Mouse (Mus musculus): ENCODE data around the gene Ugcg. TPM values are rescaled to one million over a fixed set of nuclear protein-coding genes. Genes with fewer than 3 reads are reported as not detected.

The Ugcg gene
- total and polyA plus RNA-seq, 3 experiments = 30.8 to 45.4 TPM; not detected in 1

DNA sequence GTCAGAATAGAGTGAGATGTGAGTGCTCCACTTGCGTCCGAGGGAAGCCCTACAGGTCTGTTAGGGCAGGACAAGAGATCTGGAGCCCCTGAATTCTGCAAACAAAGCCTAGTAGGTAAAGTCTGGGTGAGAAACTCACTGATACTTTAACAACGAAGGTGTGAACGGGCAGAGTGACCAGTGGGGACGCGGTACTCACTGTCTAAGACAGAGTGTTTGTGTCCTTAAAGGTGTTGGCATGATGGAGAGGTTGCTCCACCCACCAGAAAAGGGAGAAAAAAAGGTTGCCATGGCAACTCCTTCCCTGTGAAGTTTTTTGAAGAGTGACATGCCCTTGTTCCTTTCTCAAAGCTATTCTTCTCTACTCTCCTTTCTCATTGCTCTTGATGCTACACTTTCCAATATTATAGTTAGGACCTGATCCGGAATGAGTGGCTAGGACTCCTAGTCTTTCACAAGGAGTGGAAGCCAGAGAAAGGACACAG, 75.6 kb downstream of the Ugcg start:
- Histone ChIP-seq H3K9ac (ENCODE audit: control insufficient read depth, low read depth, low read length, poor library complexity, severe bottlenecking) (no peak overlapping the region), H3K27me3 (ENCODE audit: control insufficient read depth in 1 of 2, insufficient read depth in 2 of 2, low read length in 2 of 2) (no peaks in the 10 kb centered on the region), H3K4me1 (ENCODE audit: control insufficient read depth in 1 of 2, insufficient read depth in 2 of 2, low read length in 2 of 2) (peaks cover 4 to 11% of the 10 kb centered on the region in 2 experiments), H3K36me3 (ENCODE audit: control insufficient read depth in 1 of 2, insufficient read depth in 2 of 2, low read length in 2 of 2) (peaks cover 0 to 1% of the 10 kb centered on the region in 2 experiments; a peak in 1 of 4 replicates), H3K4me3 (ENCODE audit: control insufficient read depth in 1 of 2, insufficient read depth in 1 of 2, low read depth in 2 of 2, low read length in 2 of 2) (no peak overlapping the region), H3K27ac (ENCODE audit: control insufficient read depth, low read depth, low read length) (no peak overlapping the region), H3K9me3 (replicated peaks; ENCODE audit: insufficient read depth, low read length) (no peaks in the 10 kb centered on the region), H3K79me2 (ENCODE audit: control insufficient read depth, insufficient read depth, low read length, poor library complexity) (no peaks in the 10 kb centered on the region)
- TF ChIP-seq ETS1 (IDR thresholded peaks at IDR 0.05; ENCODE audit: low read depth, low read length) (no peak), ZNF384 (IDR thresholded peaks at IDR 0.05; ENCODE audit: low read depth, low read length) (0 out of 2 replicates have a peak, but pooled peaks have one; percentile 23)
- no peak for DNase-seq (ENCODE audit: low read depth, low spot score)

DNA sequence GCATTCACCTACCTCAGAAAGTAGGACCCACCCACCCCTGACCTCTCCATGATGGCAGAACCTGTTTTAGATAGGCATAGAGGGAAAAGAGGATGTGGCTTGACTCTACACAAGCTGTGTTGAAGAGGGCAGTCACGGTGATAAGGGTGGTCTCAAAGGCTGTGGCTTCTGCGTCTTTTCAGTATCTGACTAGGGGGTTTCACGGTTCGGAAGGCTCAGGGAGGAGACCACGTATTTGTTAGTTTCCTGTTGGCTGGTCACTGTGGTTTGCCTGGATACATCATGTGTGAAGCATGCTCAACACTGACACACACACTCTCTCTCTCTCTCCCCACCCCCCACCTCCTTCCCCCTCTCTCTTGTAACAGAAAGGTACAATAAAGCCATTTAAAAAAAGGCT, 76.1 kb downstream of the Ugcg start:
- TF ChIP-seq UBTF (IDR thresholded peaks at IDR 0.05; ENCODE audit: borderline replicate concordance, insufficient read depth, low read depth, low read length) (no peak), E2F4 (IDR thresholded peaks at IDR 0.05; ENCODE audit: borderline replicate concordance, low read depth, low read length) (no peak), TCF12 (IDR thresholded peaks at IDR 0.05; ENCODE audit: low read depth, low read length) (0 out of 2 replicates have a peak, but pooled peaks have one; percentile 4), HCFC1 (IDR thresholded peaks at IDR 0.05; ENCODE audit: low read depth, low read length) (no peak), ZMIZ1 (IDR thresholded peaks at IDR 0.05; ENCODE audit: low read depth, low read length) (no peak)
- H3K79me2 ChIP-seq (ENCODE audit: control insufficient read depth, insufficient read depth, low read length, poor library complexity) = no peaks in the 10 kb centered on the region
- H3K36me3 ChIP-seq (ENCODE audit: control insufficient read depth in 1 of 2, insufficient read depth in 2 of 2, low read length in 2 of 2) = no peaks in the 10 kb centered on the region; a peak in 1 of 4 replicates
- no peak overlapping the region for H3K27ac ChIP-seq (ENCODE audit: control insufficient read depth, low read depth, low read length)
- no peak overlapping the region for H3K4me3 ChIP-seq (ENCODE audit: control insufficient read depth in 1 of 2, insufficient read depth in 1 of 2, low read depth in 2 of 2, low read length in 2 of 2)
- no peaks in the 10 kb centered on the region for H3K27me3 ChIP-seq (ENCODE audit: control insufficient read depth in 1 of 2, insufficient read depth in 2 of 2, low read length in 2 of 2)
- H3K9me3 ChIP-seq (replicated peaks; ENCODE audit: insufficient read depth, low read length) = no peaks in the 10 kb centered on the region
- DNase-seq (ENCODE audit: low read depth, low spot score) = no peak
- no peak overlapping the region for H3K9ac ChIP-seq (ENCODE audit: control insufficient read depth, low read depth, low read length, poor library complexity, severe bottlenecking)
- H3K4me1 ChIP-seq (ENCODE audit: control insufficient read depth in 1 of 2, insufficient read depth in 2 of 2, low read length in 2 of 2) = peaks cover 3 to 9% of the 10 kb centered on the region in 2 experiments

DNA sequence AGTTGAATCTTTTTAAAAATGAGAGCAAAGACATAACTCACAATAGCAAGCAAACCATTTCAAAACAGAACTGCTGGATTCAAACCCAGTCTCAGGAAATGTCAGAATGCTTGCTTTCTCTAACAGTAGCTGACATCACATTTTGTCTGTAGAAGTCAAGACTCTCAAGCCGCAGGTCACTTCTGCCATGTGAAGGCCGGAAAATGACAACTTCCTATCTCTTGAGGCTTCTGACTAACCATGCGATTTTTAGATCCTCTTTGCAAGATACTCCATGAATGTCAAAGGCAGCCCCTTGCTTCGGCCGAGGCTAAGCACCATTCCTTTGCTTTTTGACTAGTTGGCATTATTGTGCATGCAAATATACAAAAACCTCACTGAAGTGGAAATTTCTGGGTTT, 76.6 kb downstream of the Ugcg start:
- no peak for TF ChIP-seq MEF2A (IDR thresholded peaks at IDR 0.05; ENCODE audit: extremely low read depth, insufficient replicate concordance, low read depth, low read length, poor library complexity, severe bottlenecking)
- no peak for TF ChIP-seq EP300 (IDR thresholded peaks at IDR 0.05; ENCODE audit: low read depth in 1 of 2, low read length in 2 of 2)
- TF ChIP-seq MAZ (IDR thresholded peaks at IDR 0.05; ENCODE audit: low read depth, low read length) = no peak
- TF ChIP-seq CTCF (IDR thresholded peaks at IDR 0.05 in 2 of 3, conservative IDR thresholded peaks at IDR 0.05 in 1 of 3; ENCODE audit: control insufficient read depth in 1 of 3, insufficient read depth in 1 of 3, low read depth in 2 of 3, low read length in 3 of 3, poor library complexity in 1 of 3, severe bottlenecking in 1 of 3) = no peak
- no peak for TF ChIP-seq NRF1 (IDR thresholded peaks at IDR 0.05; ENCODE audit: insufficient read depth, low read depth, low read length, poor library complexity, severe bottlenecking)
- no peak for TF ChIP-seq NELFE (IDR thresholded peaks at IDR 0.05; ENCODE audit: low read depth, low read length)
- TF ChIP-seq GATA1 (IDR thresholded peaks at IDR 0.05; ENCODE audit: low read depth, low read length) = no peak
- TF ChIP-seq RCOR1 (IDR thresholded peaks at IDR 0.05; ENCODE audit: low read depth, low read length) = no peak
- no peak for TF ChIP-seq USF1 (IDR thresholded peaks at IDR 0.05; ENCODE audit: low read depth, low read length)
- no peak for TF ChIP-seq ZNF384 (IDR thresholded peaks at IDR 0.05; ENCODE audit: low read depth, low read length)
- TF ChIP-seq ETS1 (IDR thresholded peaks at IDR 0.05; ENCODE audit: low read depth, low read length) = no peak
- TF ChIP-seq MAX (IDR thresholded peaks at IDR 0.05; ENCODE audit: low read length) = no peak
- no peak for TF ChIP-seq TCF12 (IDR thresholded peaks at IDR 0.05; ENCODE audit: low read depth, low read length)
- no peak overlapping the region for H3K9ac ChIP-seq (ENCODE audit: control insufficient read depth, low read depth, low read length, poor library complexity, severe bottlenecking)
- no peaks in the 10 kb centered on the region for H3K27me3 ChIP-seq (ENCODE audit: control insufficient read depth in 1 of 2, insufficient read depth in 2 of 2, low read length in 2 of 2)
- no peak overlapping the region for H3K4me3 ChIP-seq (ENCODE audit: control insufficient read depth in 1 of 2, insufficient read depth in 1 of 2, low read depth in 2 of 2, low read length in 2 of 2)
- no peaks in the 10 kb centered on the region for H3K79me2 ChIP-seq (ENCODE audit: control insufficient read depth, insufficient read depth, low read length, poor library complexity)
- no peaks in the 10 kb centered on the region; a peak in 1 of 4 replicates for H3K36me3 ChIP-seq (ENCODE audit: control insufficient read depth in 1 of 2, insufficient read depth in 2 of 2, low read length in 2 of 2)
- H3K4me1 ChIP-seq (ENCODE audit: control insufficient read depth in 1 of 2, insufficient read depth in 2 of 2, low read length in 2 of 2) = peaks cover 3 to 9% of the 10 kb centered on the region in 2 experiments
- no peaks in the 10 kb centered on the region for H3K9me3 ChIP-seq (replicated peaks; ENCODE audit: insufficient read depth, low read length)
- no peak overlapping the region for H3K27ac ChIP-seq (ENCODE audit: control insufficient read depth, low read depth, low read length)
- no peak for DNase-seq (ENCODE audit: low read depth, low spot score)
